Mouse (Mus musculus) kidney, embryonic 16.5 days (tissue): Measurements from ENCODE around the gene Nek9. TPM values are rescaled to one million over a fixed set of nuclear protein-coding genes. Genes with fewer than 3 reads are reported as not detected.

Experiments used
- ATAC-seq: fragments of 200-750 bp; cut with Nextera tagmentation; 2 replicates; pipeline ENCODE4 v1.8.0; 2017; ENCODE audit warnings: moderate TSS enrichment; ENCODE audit not compliant: low FRiP score, low TSS enrichment
- H3K27ac ChIP-seq: fragments of 300-500 bp; sonication (generic); 2 replicates; pipeline ENCODE4 v1.5.1; 2014; ENCODE audit warnings: low read length
- H3K27me3 ChIP-seq: fragments of 300-500 bp; sonication (generic); 2 replicates; pipeline ENCODE4 v1.6.1; 2014; ENCODE audit warnings: low read length, control low read depth, mixed read lengths; ENCODE audit not compliant: insufficient read depth
- H3K36me3 ChIP-seq: fragments of 300-500 bp; sonication (generic); 2 replicates; pipeline ENCODE4 v1.6.1; 2014; ENCODE audit warnings: low read length, control low read depth, mixed read lengths; ENCODE audit not compliant: insufficient read depth
- H3K4me1 ChIP-seq: fragments of 300-500 bp; sonication (generic); 2 replicates; pipeline ENCODE4 v1.6.1; 2014; ENCODE audit warnings: low read length, control low read depth, mixed read lengths; ENCODE audit not compliant: insufficient read depth
- H3K4me2 ChIP-seq: fragments of 300-500 bp; sonication (generic); replicated peaks from 2 replicates; pipeline ENCODE4 v1.6.1; 2014; ENCODE audit warnings: low read depth, low read length
- H3K4me3 ChIP-seq: fragments of 300-500 bp; sonication (generic); 2 replicates; pipeline ENCODE4 v1.5.1; 2014; ENCODE audit warnings: mild to moderate bottlenecking, low read length
- H3K9ac ChIP-seq: fragments of 300-500 bp; sonication (generic); replicated peaks from 2 replicates; pipeline ENCODE4 v1.6.1; 2014; ENCODE audit warnings: low read length
- H3K9me3 ChIP-seq: fragments of 300-500 bp; sonication (generic); 2 replicates; pipeline ENCODE4 v1.6.1; 2016; ENCODE audit warnings: low read length, control low read depth
- WGBS: fragments of 180-500 bp; shearing (Covaris S2); extraction: QIAGEN DNeasy Blood & Tissue Kit; methylation state at CpG from one replicate; pipeline ENCODE4 v1.1.7; 2014; 5-methylcytosine and 5-hydroxymethylcytosine counted together
- polyA plus RNA-seq: library from polyadenylated mRNA; unstranded; fragments of >200 nt; fragmentation: Nextera tagmentation; extraction: Ambion mirVana; gene quantifications from 2 replicates; pipeline ENCODE4 v1.2.1, GENCODE M21; 2015

Gene Nek9
- polyA plus RNA-seq, 1 experiment from 2014 or later: 20.7 TPM

DNA sequence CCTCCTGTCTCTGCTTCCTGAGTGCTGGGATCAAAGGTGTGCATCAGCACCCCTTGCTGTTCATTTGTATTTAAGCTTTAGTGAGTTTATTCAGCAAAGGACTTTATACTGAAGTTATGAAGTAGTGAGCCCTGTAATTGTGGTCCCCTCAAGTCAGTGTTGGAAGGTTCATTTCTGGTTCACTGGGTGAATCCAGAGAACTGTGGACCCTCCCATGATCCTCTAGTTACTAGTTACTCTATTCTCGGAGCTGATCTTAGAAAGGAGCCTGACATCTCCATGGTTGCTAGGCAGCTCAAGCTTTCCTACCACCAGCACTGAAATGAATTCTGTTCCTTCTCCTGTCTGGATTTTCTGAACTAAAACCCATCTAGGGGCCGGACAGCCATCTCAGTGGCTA, 43.7 kb downstream of the Nek9 start:
- H3K27ac ChIP-seq: no peak overlapping the region
- no peak overlapping the region for H3K4me2 ChIP-seq
- peaks cover 31% of the 10 kb centered on the region for H3K4me1 ChIP-seq
- peaks cover 9% of the 10 kb centered on the region for H3K36me3 ChIP-seq
- H3K9ac ChIP-seq: no peak overlapping the region
- 80% methylated on average over 2 of the region's 2 CpGs for WGBS
- H3K9me3 ChIP-seq: peaks cover 15% of the 10 kb centered on the region
- H3K27me3 ChIP-seq: no peaks in the 10 kb centered on the region
- no peak for ATAC-seq
- H3K4me3 ChIP-seq: no peak overlapping the region

DNA sequence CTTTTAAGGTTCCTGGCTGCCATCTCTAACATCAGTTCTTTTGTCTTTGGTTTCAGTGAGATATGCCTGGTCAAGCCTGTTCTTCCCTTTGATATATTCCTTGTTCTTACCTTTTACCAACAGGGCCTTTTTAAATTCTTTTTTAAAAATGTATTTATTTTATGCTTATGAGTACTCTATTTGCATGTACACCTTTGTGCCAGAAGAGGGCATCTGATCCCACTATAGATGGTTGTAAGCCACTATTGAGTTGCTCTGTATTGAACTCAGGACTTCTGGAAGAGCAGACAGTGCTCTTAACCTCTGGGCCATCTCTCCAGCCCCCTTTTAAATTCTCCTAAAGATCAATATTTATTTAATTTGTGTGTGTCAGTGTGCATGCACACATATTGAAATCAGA, 46.3 kb downstream of the Nek9 start:
- no peak for ATAC-seq
- no peak overlapping the region for H3K27ac ChIP-seq
- no peak overlapping the region for H3K4me3 ChIP-seq
- H3K4me2 ChIP-seq: no peak overlapping the region
- no peak overlapping the region for H3K9ac ChIP-seq
- H3K4me1 ChIP-seq: peaks cover 36% of the 10 kb centered on the region
- peaks cover 7% of the 10 kb centered on the region for H3K36me3 ChIP-seq
- peaks cover 3% of the 10 kb centered on the region; the same call in 1 of the 2 replicates for H3K27me3 ChIP-seq
- H3K9me3 ChIP-seq: peaks cover 15% of the 10 kb centered on the region

DNA sequence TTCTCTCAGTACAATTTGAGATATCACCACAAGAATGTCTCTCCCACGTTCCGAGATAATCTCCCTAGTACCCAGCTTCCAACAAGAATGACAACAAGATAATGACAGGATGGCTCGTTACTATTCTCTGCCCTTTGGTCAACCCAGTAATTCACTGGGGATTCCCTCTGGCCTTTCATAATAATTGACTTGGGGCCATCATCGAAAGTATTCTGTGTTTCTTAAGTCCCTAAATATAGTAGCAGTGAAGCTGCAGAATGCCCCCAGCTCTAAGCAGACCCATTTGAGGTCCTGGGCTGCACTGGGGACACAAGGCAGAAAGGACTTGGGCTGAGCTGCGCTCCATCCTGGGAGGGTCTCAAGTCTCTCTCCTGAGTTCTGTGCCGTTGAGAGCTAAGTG, 46.9 kb downstream of the Nek9 start:
- Histone ChIP-seq H3K9me3 (peaks cover 15% of the 10 kb centered on the region), H3K4me1 (peaks cover 30% of the 10 kb centered on the region), H3K4me2 (no peak overlapping the region), H3K36me3 (peaks cover 7% of the 10 kb centered on the region), H3K9ac (no peak overlapping the region), H3K27me3 (peaks cover 3% of the 10 kb centered on the region; the same call in 1 of the 2 replicates), H3K27ac (no peak overlapping the region), H3K4me3 (no peak overlapping the region)
- ATAC-seq: no peak
- WGBS: 74% methylated on average over 6 of the region's 6 CpGs

DNA sequence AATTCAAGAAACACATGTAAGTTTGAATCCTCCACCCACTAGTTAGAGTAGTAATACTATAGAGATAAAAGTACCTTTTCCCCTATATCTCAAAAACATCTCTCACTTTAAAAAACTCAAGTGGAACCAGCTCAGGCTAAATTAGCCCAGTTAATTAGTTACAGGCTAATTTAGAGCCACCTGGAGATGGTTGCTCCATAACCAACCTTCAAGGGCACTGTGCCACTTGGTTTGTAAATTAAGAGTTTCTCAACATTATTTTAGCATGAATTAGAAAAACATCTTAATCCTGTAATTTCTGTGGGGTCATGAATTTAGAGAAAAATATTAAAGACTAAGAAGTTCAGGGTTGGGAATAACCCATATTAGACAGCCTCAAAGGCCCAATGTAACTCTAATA, 47.6 kb downstream of the Nek9 start:
- H3K4me1 ChIP-seq: peaks cover 22% of the 10 kb centered on the region
- H3K4me2 ChIP-seq: no peak overlapping the region

DNA sequence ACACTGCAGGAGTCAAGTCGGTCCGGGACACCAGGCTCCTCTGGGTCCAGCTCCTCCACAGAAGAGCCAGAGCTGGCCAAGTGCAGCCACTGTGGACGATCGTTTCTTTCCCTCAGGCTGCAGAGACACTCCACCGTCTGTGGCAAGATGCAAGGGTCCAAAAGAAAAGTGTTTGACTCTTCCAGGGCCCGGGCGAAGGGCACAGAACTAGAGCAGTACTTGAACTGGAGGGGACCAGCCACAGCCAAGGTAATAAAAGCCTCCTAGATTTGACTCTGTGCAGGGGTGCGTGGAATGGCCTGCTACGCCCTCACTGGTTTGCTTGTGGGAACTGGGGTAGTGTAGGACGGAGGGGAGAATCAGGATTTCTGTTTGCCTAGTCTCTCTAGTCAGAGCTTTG, 48.5 kb downstream of the Nek9 start:
- H3K4me1 ChIP-seq: peaks cover 22% of the 10 kb centered on the region
- peaks cover 3% of the 10 kb centered on the region; the same call in 1 of the 2 replicates for H3K27me3 ChIP-seq
- peaks cover 7% of the 10 kb centered on the region for H3K36me3 ChIP-seq
- WGBS: 52% methylated on average over 10 of the region's 10 CpGs
- peak overlapping the region; percentile 5; the same call in 1 of the 2 replicates for H3K27ac ChIP-seq
- H3K9me3 ChIP-seq: peaks cover 15% of the 10 kb centered on the region
- ATAC-seq: no peak
- peak overlapping the region; percentile 32 for H3K4me2 ChIP-seq
- H3K9ac ChIP-seq: peak overlapping the region; percentile 49; the same call in 1 of the 2 replicates
- H3K4me3 ChIP-seq: peak overlapping the region; percentile 4

More for the DNA sequence above, 47.6 kb downstream of the Nek9 start:
- no peak overlapping the region for H3K4me3 ChIP-seq
- peaks cover 15% of the 10 kb centered on the region for H3K9me3 ChIP-seq
- peaks cover 3% of the 10 kb centered on the region; the same call in 1 of the 2 replicates for H3K27me3 ChIP-seq
- peaks cover 7% of the 10 kb centered on the region for H3K36me3 ChIP-seq
- H3K27ac ChIP-seq: 0 out of 2 replicates have a peak overlapping the region, but pooled peaks have one; percentile 21
- no peak overlapping the region for H3K9ac ChIP-seq
- ATAC-seq: no peak

DNA sequence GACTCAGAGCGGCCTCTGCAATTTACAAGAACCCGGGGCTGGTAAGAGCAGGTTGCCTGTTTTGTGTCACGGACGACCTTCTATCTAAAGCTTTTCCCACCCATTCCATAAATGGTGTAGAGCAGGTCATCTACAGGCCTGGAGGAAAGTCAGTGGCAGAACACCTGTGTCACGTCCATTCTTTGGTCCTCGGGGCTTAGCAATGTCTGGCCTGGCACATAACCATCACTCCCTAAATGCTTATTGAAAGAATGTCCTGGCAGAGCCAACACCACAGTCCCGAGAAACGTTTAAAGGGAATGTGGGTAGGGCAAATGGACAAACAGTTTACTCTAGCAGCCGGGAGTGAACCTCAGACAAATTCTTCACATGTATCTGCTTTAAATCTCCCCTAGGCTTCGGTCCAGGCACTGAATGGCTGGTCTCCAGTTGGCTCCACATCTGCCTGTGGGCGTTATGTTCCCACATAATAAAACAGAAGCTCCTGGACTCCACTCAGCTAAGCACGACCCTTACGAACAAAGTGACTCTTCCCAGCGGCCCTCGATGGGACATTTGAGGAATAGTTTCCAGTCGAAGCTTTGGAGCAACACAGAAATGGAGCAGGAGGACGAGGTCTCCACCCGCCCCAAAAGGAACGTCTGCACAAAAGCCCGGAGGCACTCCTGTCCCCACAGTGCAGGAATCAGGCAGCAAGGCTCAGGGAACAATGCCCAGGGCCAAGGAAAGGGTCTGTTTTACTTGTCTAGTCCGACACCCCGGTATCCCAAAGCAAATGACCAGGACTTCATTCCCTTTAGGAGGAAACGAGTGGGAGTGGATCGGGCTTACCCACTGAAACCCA, 49.8 kb downstream of the Nek9 start:
- Histone ChIP-seq H3K4me3 (peak overlapping the region; percentile 59), H3K36me3 (peaks cover 5% of the 10 kb centered on the region; the same call in 1 of the 2 replicates), H3K4me1 (peaks cover 22% of the 10 kb centered on the region), H3K27me3 (peaks cover 3% of the 10 kb centered on the region; the same call in 1 of the 2 replicates), H3K9ac (peak overlapping the region; percentile 67), H3K27ac (peak overlapping the region; percentile 84), H3K4me2 (peak overlapping the region; percentile 69), H3K9me3 (peaks cover 6% of the 10 kb centered on the region; the same call in 1 of the 2 replicates)
- ATAC-seq: no peak
- 46% methylated on average over 24 of the region's 24 CpGs for WGBS

DNA sequence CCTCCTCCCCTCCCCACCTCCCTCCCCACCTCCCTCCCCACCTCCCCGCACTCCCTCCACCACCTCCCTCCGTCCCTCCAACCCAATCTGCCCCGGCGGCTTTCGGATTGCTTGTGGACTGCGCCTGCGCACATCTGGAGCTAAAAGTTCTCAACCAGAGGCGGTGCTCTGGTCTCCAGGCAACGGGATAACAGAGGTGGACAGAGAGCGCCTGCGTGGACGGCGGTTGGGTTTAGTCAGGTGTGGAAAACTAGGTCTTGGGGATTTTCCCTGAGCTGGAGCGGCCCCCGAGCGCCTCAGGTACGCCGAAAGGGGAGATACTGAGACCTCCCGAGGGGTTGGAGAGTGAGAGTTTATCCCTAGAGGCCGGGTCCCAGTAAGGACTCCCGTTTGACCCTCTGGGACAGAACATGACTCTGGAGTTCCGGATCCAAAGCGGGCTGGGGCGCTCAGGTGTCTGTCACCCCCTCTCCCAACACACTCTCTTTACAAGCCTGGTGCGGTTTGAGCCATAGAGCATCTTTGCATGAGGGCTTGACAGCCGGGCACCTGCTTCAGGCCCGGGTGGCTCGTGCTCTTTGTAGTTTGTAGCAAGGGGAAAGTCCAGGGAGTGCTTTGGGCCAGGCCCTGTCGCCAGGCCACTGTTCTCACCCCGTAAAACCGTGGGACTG, 50.5 kb downstream of the Nek9 start, which contains the start of gene Zc2hc1c:
Gene Zc2hc1c, plus strand, starts transcription at position 106 of the 671 bp plus-strand sequence.
- 3% methylated on average over 31 of the region's 31 CpGs for WGBS
- Histone ChIP-seq H3K4me3 (peak within 1 kb of the TSS; percentile 59), H3K27ac (peak within 1 kb of the TSS; percentile 84), H3K9me3 (no peaks in the 10 kb centered on the region), H3K36me3 (peaks cover 5% of the 10 kb centered on the region; the same call in 1 of the 2 replicates), H3K4me2 (peak within 1 kb of the TSS; percentile 69), H3K9ac (peak within 1 kb of the TSS; percentile 67), H3K4me1 (peaks cover 22% of the 10 kb centered on the region), H3K27me3 (peaks cover 3% of the 10 kb centered on the region; the same call in 1 of the 2 replicates)
- ATAC-seq: peak; percentile 95

DNA sequence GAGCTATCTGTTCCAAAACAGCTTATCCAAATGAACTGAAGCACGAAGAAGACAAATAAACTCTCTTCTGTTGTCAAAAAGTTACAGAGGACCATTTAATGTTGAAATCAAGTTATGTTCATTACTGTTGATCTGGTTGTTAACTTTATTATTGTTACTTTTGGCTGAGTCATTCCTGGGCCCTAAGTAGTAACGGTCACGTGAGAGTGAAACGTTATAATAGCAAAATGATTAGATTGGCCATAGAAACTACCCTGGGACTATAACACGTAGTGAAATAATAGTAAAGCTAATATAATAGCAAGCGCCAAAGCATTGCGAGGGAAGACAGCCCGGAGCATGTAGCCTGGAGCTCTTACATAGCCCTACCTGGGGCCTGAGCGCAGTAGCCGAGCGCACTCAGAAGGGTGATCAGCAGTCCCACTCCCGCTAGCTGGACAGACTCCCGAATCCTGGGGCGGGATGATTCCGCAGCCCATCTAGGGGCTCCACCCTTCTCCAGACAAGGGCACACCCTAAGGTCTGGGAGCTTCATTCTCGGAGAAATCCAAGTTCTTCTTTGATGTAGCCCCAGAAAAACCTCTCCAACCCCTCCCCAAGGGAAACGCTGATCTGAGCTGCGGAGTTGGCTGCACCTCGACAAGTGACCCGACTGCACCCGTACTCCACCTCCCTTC, 51.2 kb downstream of the Nek9 start, which contains the start of gene Acyp1:
Gene Acyp1, minus strand, starts transcription at position 630 of the 677 bp plus-strand sequence.
- Histone ChIP-seq H3K27me3 (peaks cover 3% of the 10 kb centered on the region; the same call in 1 of the 2 replicates), H3K4me1 (peaks cover 22% of the 10 kb centered on the region), H3K4me3 (peak within 1 kb of the TSS; percentile 59), H3K9me3 (no peaks in the 10 kb centered on the region), H3K36me3 (no peaks in the 10 kb centered on the region), H3K27ac (peak within 1 kb of the TSS; percentile 84), H3K9ac (peak within 1 kb of the TSS; percentile 67), H3K4me2 (peak within 1 kb of the TSS; percentile 69)
- 8% methylated on average over 21 of the region's 21 CpGs for WGBS
- ATAC-seq: peak; percentile 74

DNA sequence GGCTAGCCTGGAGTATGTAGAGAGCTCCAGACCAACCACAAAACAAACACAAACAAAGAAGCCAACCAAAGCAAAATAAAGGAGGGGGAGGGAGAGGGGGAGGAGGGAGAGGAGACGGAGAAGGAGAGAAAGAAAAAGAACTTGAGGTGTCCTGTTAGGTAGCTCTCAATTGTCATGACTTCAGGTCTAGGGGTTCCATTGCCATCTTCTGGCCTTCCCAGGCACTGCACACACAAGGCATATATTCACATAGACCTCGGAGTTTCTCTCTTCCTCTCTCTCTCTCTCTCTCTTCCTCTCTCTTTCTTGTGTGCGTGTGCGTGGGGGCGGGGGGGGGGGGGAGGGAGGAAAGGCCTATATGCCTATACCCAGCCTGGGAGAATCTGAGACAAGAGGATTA, 52.2 kb downstream of the Nek9 start:
- no peaks in the 10 kb centered on the region for H3K36me3 ChIP-seq
- H3K9ac ChIP-seq: no peak overlapping the region
- peaks cover 3% of the 10 kb centered on the region; the same call in 1 of the 2 replicates for H3K27me3 ChIP-seq
- 44% methylated on average over 2 of the region's 5 CpGs for WGBS
- H3K9me3 ChIP-seq: no peaks in the 10 kb centered on the region
- no peak overlapping the region for H3K27ac ChIP-seq
- H3K4me3 ChIP-seq: no peak overlapping the region
- no peak for ATAC-seq
- peaks cover 22% of the 10 kb centered on the region for H3K4me1 ChIP-seq
- no peak overlapping the region for H3K4me2 ChIP-seq
